In the genomic region with DNA sequence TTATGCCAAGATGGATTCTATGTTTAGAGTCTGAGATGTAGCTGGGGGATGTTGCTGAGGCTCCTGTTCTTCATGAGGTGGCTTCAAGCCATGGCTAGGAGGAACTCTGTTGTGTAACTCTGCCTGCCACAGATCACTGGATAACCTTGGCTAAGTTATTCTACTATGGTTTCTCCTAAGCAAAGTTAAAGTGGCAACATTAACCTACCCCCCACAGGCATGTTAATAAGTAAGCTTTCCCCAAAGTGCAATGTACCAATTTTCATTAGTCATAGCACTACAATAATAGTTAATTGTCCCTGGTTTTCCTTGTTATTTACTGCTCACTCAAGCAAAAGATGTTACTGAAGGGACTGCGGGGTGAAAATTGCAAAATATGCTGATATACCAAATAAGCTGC, we compare ENCODE assay signal across 21 mouse cellular contexts. TPM values are rescaled to one million over a fixed set of nuclear protein-coding genes. Genes with fewer than 3 reads are reported as not detected.
DNase-seq lines count a peak whose midpoint lies in the region; ATAC-seq and TF ChIP-seq lines count a peak whose summit lies in the region.
"Had no signal": no experiment of that assay in that cellular context is flagged by ENCODE, and none has a peak within 500 bp of the region (broad histone marks: within the 10 kb centered on the region; RNA-seq: fewer than 3 reads in every experiment).

No protein-coding gene starts in this region.

- intact Hi-C loops in heart, postnatal 36 days (cut with DNase I) = loop anchor here (5.0 kb wide), 1 partner anchor 1189 kb away; no protein-coding TSS in a partner anchor

- DNase-seq in liver, adult 2 months (ENCODE audit: extremely low read depth, low read depth, low spot score) = peak; percentile 70
- DNase-seq in liver = no peak
- DNase-seq in brain, embryonic 14.5 days (ENCODE audit: low read depth) = peak; percentile 12
- DNase-seq in kidney, postnatal 0 days (ENCODE audit: low spot score) = peak; percentile 43
- DNase-seq in heart, postnatal 36 days = no peak
- DNase-seq: adrenal gland, adult 8-10 months; cerebellum, adult 2 months; cerebellum, postnatal 25 days; gastrocnemius, postnatal 36 days; left cerebral cortex, postnatal 4 days; lung, postnatal 4 days; right cerebral cortex, adult 18-20 months; thymus, postnatal 4 days had no signal

- H3K27ac ChIP-seq in liver, adult 2 months (replicated peaks; ENCODE audit: insufficient read depth, low read depth, low read length) = no peak overlapping the region
- no peak overlapping the region for H3K27ac ChIP-seq in kidney, postnatal 0 days
- no peak overlapping the region for H3K27ac ChIP-seq in neural tube, embryonic 15.5 days (replicated peaks)
- H3K27ac ChIP-seq in intestine, embryonic 16.5 days (ENCODE audit: low read length) = no peak overlapping the region
- H3K27ac ChIP-seq: embryonic facial prominence, embryonic 12.5 days; forebrain, embryonic 12.5 days; hindbrain, embryonic 13.5 days; limb, embryonic 15.5 days; stomach, embryonic 15.5 days had no signal

- H3K36me3 ChIP-seq in liver, adult 2 months (ENCODE audit: control insufficient read depth, insufficient read depth, low read length) = no peaks in the 10 kb centered on the region
- no peaks in the 10 kb centered on the region for H3K36me3 ChIP-seq in kidney, postnatal 0 days (ENCODE audit: insufficient read depth, low read length)
- no peaks in the 10 kb centered on the region for H3K36me3 ChIP-seq in neural tube, embryonic 15.5 days
- H3K36me3 ChIP-seq in intestine, embryonic 16.5 days (ENCODE audit: control insufficient read depth, insufficient read depth, low read length) = no peaks in the 10 kb centered on the region
- H3K36me3 ChIP-seq: embryonic facial prominence, embryonic 12.5 days; forebrain, embryonic 12.5 days; hindbrain, embryonic 13.5 days; limb, embryonic 15.5 days; stomach, embryonic 15.5 days had no signal

- H3K4me3 ChIP-seq in liver, adult 2 months (ENCODE audit: insufficient read depth, low read depth, low read length) = no peak overlapping the region
- H3K4me3 ChIP-seq in kidney, postnatal 0 days (replicated peaks; ENCODE audit: low read depth, low read length) = no peak overlapping the region
- no peak overlapping the region for H3K4me3 ChIP-seq in neural tube, embryonic 15.5 days (replicated peaks)
- H3K4me3 ChIP-seq in intestine, embryonic 16.5 days (ENCODE audit: low read length) = no peak overlapping the region
- H3K4me3 ChIP-seq: embryonic facial prominence, embryonic 12.5 days; forebrain, embryonic 12.5 days; hindbrain, embryonic 13.5 days; limb, embryonic 15.5 days; stomach, embryonic 15.5 days had no signal

- 38% methylated on average over 1 of the region's 1 CpGs for WGBS in liver, adult 2 months
- WGBS in kidney, postnatal 0 days = 55% methylated on average over 1 of the region's 1 CpGs
- WGBS in neural tube, embryonic 15.5 days = 56% methylated on average over 1 of the region's 1 CpGs
- 84% methylated on average over 1 of the region's 1 CpGs for WGBS in intestine, embryonic 16.5 days

- H3K4me2 ChIP-seq in kidney, postnatal 0 days (ENCODE audit: low read length) = no peak overlapping the region
- H3K4me2 ChIP-seq in neural tube, embryonic 15.5 days = no peak overlapping the region
- H3K4me2 ChIP-seq in intestine, embryonic 16.5 days (ENCODE audit: low read depth, low read length) = no peak overlapping the region
- H3K4me2 ChIP-seq: embryonic facial prominence, embryonic 12.5 days; forebrain, embryonic 12.5 days; hindbrain, embryonic 13.5 days; limb, embryonic 15.5 days; stomach, embryonic 15.5 days had no signal

- H3K9ac ChIP-seq in liver, adult 2 months (ENCODE audit: low read depth, low read length) = no peak overlapping the region
- no peak overlapping the region for H3K9ac ChIP-seq in kidney, postnatal 0 days (ENCODE audit: low read depth, low read length)
- H3K9ac ChIP-seq in neural tube, embryonic 15.5 days (replicated peaks) = no peak overlapping the region
- no peak overlapping the region for H3K9ac ChIP-seq in intestine, embryonic 16.5 days (ENCODE audit: low read depth, low read length)
- H3K9ac ChIP-seq: embryonic facial prominence, embryonic 12.5 days; forebrain, embryonic 12.5 days; hindbrain, embryonic 13.5 days; limb, embryonic 15.5 days; stomach, embryonic 15.5 days had no signal

- no peaks in the 10 kb centered on the region for H3K27me3 ChIP-seq in liver, adult 2 months (ENCODE audit: control insufficient read depth, insufficient read depth, low read length)
- H3K27me3 ChIP-seq in kidney, postnatal 0 days (ENCODE audit: insufficient read depth, low read length) = no peaks in the 10 kb centered on the region
- no peaks in the 10 kb centered on the region for H3K27me3 ChIP-seq in neural tube, embryonic 15.5 days (replicated peaks)
- H3K27me3 ChIP-seq in intestine, embryonic 16.5 days (replicated peaks; ENCODE audit: control insufficient read depth, insufficient read depth, low read length) = no peaks in the 10 kb centered on the region
- H3K27me3 ChIP-seq: embryonic facial prominence, embryonic 12.5 days; forebrain, embryonic 12.5 days; hindbrain, embryonic 13.5 days; limb, embryonic 15.5 days; stomach, embryonic 15.5 days had no signal

- TF ChIP-seq POLR2A in liver, adult 2 months (IDR thresholded peaks at IDR 0.05; ENCODE audit: extremely low read depth, insufficient read depth, low read length) = no peak
- TF ChIP-seq POLR2A in brain, embryonic 14.5 days (IDR thresholded peaks at IDR 0.05; ENCODE audit: borderline replicate concordance, extremely low read depth, insufficient read depth, insufficient read length, poor library complexity, severe bottlenecking) = no peak

- H3K4me1 ChIP-seq in liver, adult 2 months (ENCODE audit: control insufficient read depth, insufficient read depth, low read length) = no peaks in the 10 kb centered on the region
- no peaks in the 10 kb centered on the region for H3K4me1 ChIP-seq in kidney, postnatal 0 days (replicated peaks; ENCODE audit: insufficient read depth, low read length)
- no peaks in the 10 kb centered on the region for H3K4me1 ChIP-seq in neural tube, embryonic 15.5 days
- H3K4me1 ChIP-seq in intestine, embryonic 16.5 days (ENCODE audit: control insufficient read depth, insufficient read depth, low read length) = no peaks in the 10 kb centered on the region
- H3K4me1 ChIP-seq: embryonic facial prominence, embryonic 12.5 days; forebrain, embryonic 12.5 days; hindbrain, embryonic 13.5 days; limb, embryonic 15.5 days; stomach, embryonic 15.5 days had no signal

- no peak; the same call in 1 of the 2 replicates for ATAC-seq in kidney, postnatal 0 days (replicated peaks; ENCODE audit: low FRiP score, low read depth)
- peak; percentile 31; the same call in 1 of the 2 replicates for ATAC-seq in neural tube, embryonic 15.5 days (ENCODE audit: low FRiP score)
- ATAC-seq in intestine, embryonic 16.5 days = no peak
- ATAC-seq: CD4-positive, CD25-positive, alpha-beta regulatory T cell, adult 4 months had no signal

- H3K9me3 ChIP-seq in kidney, postnatal 0 days (replicated peaks; ENCODE audit: low read length) = no peaks in the 10 kb centered on the region
- no peaks in the 10 kb centered on the region for H3K9me3 ChIP-seq in neural tube, embryonic 15.5 days (replicated peaks)
- no peaks in the 10 kb centered on the region for H3K9me3 ChIP-seq in intestine, embryonic 16.5 days (ENCODE audit: control insufficient read depth, low read length)
- H3K9me3 ChIP-seq: embryonic facial prominence, embryonic 12.5 days; forebrain, embryonic 12.5 days; hindbrain, embryonic 13.5 days; limb, embryonic 15.5 days; stomach, embryonic 15.5 days had no signal

- no peaks in the 10 kb centered on the region for H3K79me2 ChIP-seq in liver, adult 2 months (ENCODE audit: control insufficient read depth, insufficient read depth, low read length)

- no peak for TF ChIP-seq CTCF in liver, adult 2 months (IDR thresholded peaks at IDR 0.05; ENCODE audit: low read depth, low read length)
- TF ChIP-seq CTCF in brain, embryonic 14.5 days (IDR thresholded peaks at IDR 0.05; ENCODE audit: borderline replicate concordance, extremely low read depth, insufficient read depth, insufficient read length) = no peak
- no peak for TF ChIP-seq CTCF in kidney, postnatal 0 days (IDR thresholded peaks at IDR 0.05; ENCODE audit: low read depth)

RNA-seq across cellular contexts. Expression of gene Serpinb8, which starts 48.2 kb away (rescaled TPM):
- 3.5 and 7.4 TPM in 2 replicates for total RNA-seq in liver, adult 2 months (2014; rRNA removed)
- 2.1 and 2.5 TPM in 2 replicates for polyA plus RNA-seq in liver, adult 2 months (2012; rRNA removed)
- 0.33 and 0.44 TPM in 2 replicates for polyA plus RNA-seq in brain, embryonic 14.5 days (2012; rRNA removed)
- 2.4 TPM in 2 replicates for polyA plus RNA-seq in kidney, postnatal 0 days (2015; fragmentation: Nextera tagmentation; extraction: Ambion mirVana)
- 0.33 and 0.84 TPM in 2 replicates for polyA plus RNA-seq in neural tube, embryonic 15.5 days (2015; fragmentation: Nextera tagmentation; extraction: Ambion mirVana)
- 1 to 10 TPM; 3.6 to 6.0 TPM for total RNA-seq in heart, postnatal 36 days (2021)
- 0.72 and 0.81 TPM in 2 replicates for polyA plus RNA-seq in intestine, embryonic 16.5 days (2015; fragmentation: Nextera tagmentation; extraction: Ambion mirVana)
- polyA plus RNA-seq: CD4-positive, CD25-positive, alpha-beta regulatory T cell, adult 4 months had no signal

Comparison
In these comparisons a context has a peak if more than half of its experiments do, and no peak if none do; other contexts are left out.
1. DNase-seq: peak in liver, adult 2 months (single experiment), brain, embryonic 14.5 days (single experiment) and kidney, postnatal 0 days (single experiment); none in liver (single experiment) and heart, postnatal 36 days (0 of 2).